Mouse (Mus musculus): ENCODE results near the gene Kif26b. TPM values are rescaled to one million over a fixed set of nuclear protein-coding genes. Genes with fewer than 3 reads are reported as not detected.

Gene Kif26b
- polyA plus RNA-seq, 1 experiment, result 0.16 TPM

GRCm38 (mm10) chr1:178666524-178666923 lies 137.6 kb downstream of the Kif26b start:
- Histone ChIP-seq H3K27ac (ENCODE audit: control insufficient read depth, insufficient read depth, low read length) (no peak overlapping the region), H3K27me3 (ENCODE audit: control insufficient read depth, insufficient read depth, low read length) (no peaks in the 10 kb centered on the region), H3K36me3 (ENCODE audit: control insufficient read depth, insufficient read depth, low read length) (no peaks in the 10 kb centered on the region), H3K4me3 (ENCODE audit: control insufficient read depth, insufficient read depth, low read length) (no peak overlapping the region), H3K4me1 (replicated peaks; ENCODE audit: control insufficient read depth, insufficient read depth, low read length) (no peaks in the 10 kb centered on the region)
- 88% methylated on average over 7 of the region's 7 CpGs for WGBS
- TF ChIP-seq CTCF (IDR thresholded peaks at IDR 0.05; ENCODE audit: borderline replicate concordance, control insufficient read depth, extremely low read depth, insufficient read depth, low read length, poor library complexity) (no peak), POLR2A (IDR thresholded peaks at IDR 0.05; ENCODE audit: control insufficient read depth, extremely low read depth, insufficient read depth, low read length, poor library complexity) (no peak)
- DNase-seq, result no peak

GRCm38 (mm10) chr1:178667808-178668207 lies 138.9 kb downstream of the Kif26b start:
- TF ChIP-seq CTCF (IDR thresholded peaks at IDR 0.05; ENCODE audit: borderline replicate concordance, control insufficient read depth, extremely low read depth, insufficient read depth, low read length, poor library complexity) (no peak), POLR2A (IDR thresholded peaks at IDR 0.05; ENCODE audit: control insufficient read depth, extremely low read depth, insufficient read depth, low read length, poor library complexity) (no peak)
- Histone ChIP-seq H3K4me1 (replicated peaks; ENCODE audit: control insufficient read depth, insufficient read depth, low read length) (no peaks in the 10 kb centered on the region), H3K4me3 (ENCODE audit: control insufficient read depth, insufficient read depth, low read length) (no peak overlapping the region), H3K36me3 (ENCODE audit: control insufficient read depth, insufficient read depth, low read length) (no peaks in the 10 kb centered on the region), H3K27ac (ENCODE audit: control insufficient read depth, insufficient read depth, low read length) (no peak overlapping the region), H3K27me3 (ENCODE audit: control insufficient read depth, insufficient read depth, low read length) (no peaks in the 10 kb centered on the region)
- DNase-seq, result no peak
- WGBS, result 92% methylated on average over 7 of the region's 7 CpGs

GRCm38 (mm10) chr1:178668907-178669306 lies 140.0 kb downstream of the Kif26b start:
- H3K4me3 ChIP-seq (ENCODE audit: control insufficient read depth, insufficient read depth, low read length), result no peak overlapping the region
- no peak for DNase-seq
- no peaks in the 10 kb centered on the region for H3K36me3 ChIP-seq (ENCODE audit: control insufficient read depth, insufficient read depth, low read length)
- no peaks in the 10 kb centered on the region for H3K27me3 ChIP-seq (ENCODE audit: control insufficient read depth, insufficient read depth, low read length)
- H3K27ac ChIP-seq (ENCODE audit: control insufficient read depth, insufficient read depth, low read length), result no peak overlapping the region
- 95% methylated on average over 4 of the region's 4 CpGs for WGBS
- H3K4me1 ChIP-seq (replicated peaks; ENCODE audit: control insufficient read depth, insufficient read depth, low read length), result no peaks in the 10 kb centered on the region
- no peak for TF ChIP-seq POLR2A (IDR thresholded peaks at IDR 0.05; ENCODE audit: control insufficient read depth, extremely low read depth, insufficient read depth, low read length, poor library complexity)
- TF ChIP-seq CTCF (IDR thresholded peaks at IDR 0.05; ENCODE audit: borderline replicate concordance, control insufficient read depth, extremely low read depth, insufficient read depth, low read length, poor library complexity), result no peak

- Histone ChIP-seq H3K27me3 (ENCODE audit: control insufficient read depth, insufficient read depth, low read length) (no peaks in the 10 kb centered on the region), H3K4me1 (replicated peaks; ENCODE audit: control insufficient read depth, insufficient read depth, low read length) (no peaks in the 10 kb centered on the region), H3K36me3 (ENCODE audit: control insufficient read depth, insufficient read depth, low read length) (no peaks in the 10 kb centered on the region), H3K4me3 (ENCODE audit: control insufficient read depth, insufficient read depth, low read length) (no peak overlapping the region), H3K27ac (ENCODE audit: control insufficient read depth, insufficient read depth, low read length) (no peak overlapping the region)
- TF ChIP-seq POLR2A (IDR thresholded peaks at IDR 0.05; ENCODE audit: control insufficient read depth, extremely low read depth, insufficient read depth, low read length, poor library complexity) (no peak), CTCF (IDR thresholded peaks at IDR 0.05; ENCODE audit: borderline replicate concordance, control insufficient read depth, extremely low read depth, insufficient read depth, low read length, poor library complexity) (no peak)
- WGBS, result 91% methylated on average over 7 of the region's 7 CpGs
- DNase-seq, result no peak
Measured at GRCm38 (mm10) chr1:178673051-178673450, 144.1 kb downstream of the Kif26b start.

GRCm38 (mm10) chr1:178673506-178673905 lies 144.6 kb downstream of the Kif26b start:
- H3K4me3 ChIP-seq (ENCODE audit: control insufficient read depth, insufficient read depth, low read length), result no peak overlapping the region
- no peak for TF ChIP-seq CTCF (IDR thresholded peaks at IDR 0.05; ENCODE audit: borderline replicate concordance, control insufficient read depth, extremely low read depth, insufficient read depth, low read length, poor library complexity)
- H3K27ac ChIP-seq (ENCODE audit: control insufficient read depth, insufficient read depth, low read length), result no peak overlapping the region
- no peaks in the 10 kb centered on the region for H3K27me3 ChIP-seq (ENCODE audit: control insufficient read depth, insufficient read depth, low read length)
- 90% methylated on average over 2 of the region's 2 CpGs for WGBS
- no peaks in the 10 kb centered on the region for H3K36me3 ChIP-seq (ENCODE audit: control insufficient read depth, insufficient read depth, low read length)
- DNase-seq, result no peak
- H3K4me1 ChIP-seq (replicated peaks; ENCODE audit: control insufficient read depth, insufficient read depth, low read length), result no peaks in the 10 kb centered on the region

GRCm38 (mm10) chr1:178675542-178676252 lies 146.8 kb downstream of the Kif26b start:
- no peak for DNase-seq
- Histone ChIP-seq H3K27ac (ENCODE audit: control insufficient read depth, insufficient read depth, low read length) (no peak overlapping the region), H3K36me3 (ENCODE audit: control insufficient read depth, insufficient read depth, low read length) (no peaks in the 10 kb centered on the region), H3K4me3 (ENCODE audit: control insufficient read depth, insufficient read depth, low read length) (no peak overlapping the region), H3K27me3 (ENCODE audit: control insufficient read depth, insufficient read depth, low read length) (no peaks in the 10 kb centered on the region), H3K4me1 (replicated peaks; ENCODE audit: control insufficient read depth, insufficient read depth, low read length) (no peaks in the 10 kb centered on the region)
- TF ChIP-seq CTCF (IDR thresholded peaks at IDR 0.05; ENCODE audit: borderline replicate concordance, control insufficient read depth, extremely low read depth, insufficient read depth, low read length, poor library complexity), result no peak
- WGBS, result 82% methylated on average over 3 of the region's 3 CpGs

- no peak for TF ChIP-seq CTCF (IDR thresholded peaks at IDR 0.05; ENCODE audit: borderline replicate concordance, control insufficient read depth, extremely low read depth, insufficient read depth, low read length, poor library complexity)
- TF ChIP-seq POLR2A (IDR thresholded peaks at IDR 0.05; ENCODE audit: control insufficient read depth, extremely low read depth, insufficient read depth, low read length, poor library complexity), result no peak
- no peaks in the 10 kb centered on the region for H3K4me1 ChIP-seq (replicated peaks; ENCODE audit: control insufficient read depth, insufficient read depth, low read length)
- no peak overlapping the region for H3K27ac ChIP-seq (ENCODE audit: control insufficient read depth, insufficient read depth, low read length)
- H3K27me3 ChIP-seq (ENCODE audit: control insufficient read depth, insufficient read depth, low read length), result no peaks in the 10 kb centered on the region
- WGBS, result 96% methylated on average over 12 of the region's 12 CpGs
- no peaks in the 10 kb centered on the region for H3K36me3 ChIP-seq (ENCODE audit: control insufficient read depth, insufficient read depth, low read length)
- DNase-seq, result no peak
- no peak overlapping the region for H3K4me3 ChIP-seq (ENCODE audit: control insufficient read depth, insufficient read depth, low read length)
Measured at GRCm38 (mm10) chr1:178677160-178677559, 148.2 kb downstream of the Kif26b start.
